Mouse (Mus musculus): ENCODE data around the gene Intu.

The Intu gene

DNA sequence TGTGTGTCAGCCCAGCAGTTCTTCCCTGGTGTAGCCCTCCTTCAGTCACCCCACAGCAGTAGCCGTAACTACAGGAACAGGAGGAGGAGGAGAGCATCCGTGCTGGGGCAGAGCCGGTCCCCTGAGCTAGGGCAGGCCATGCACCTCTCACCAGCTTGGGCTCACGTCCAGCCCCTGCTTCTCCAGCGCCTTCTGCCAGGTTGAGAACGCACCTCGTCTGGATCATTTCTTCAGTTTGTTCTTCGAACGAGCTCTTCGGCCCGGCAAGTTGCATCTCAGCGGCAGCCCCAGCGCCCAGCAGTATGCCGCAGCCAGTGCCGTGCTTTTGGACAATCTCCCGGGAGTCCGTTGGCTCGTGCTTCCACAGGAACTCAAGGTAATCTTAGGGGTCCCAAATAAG is 152.1 kb downstream of the Intu start:
- no peak for DNase-seq (ENCODE audit: low spot score in 2 of 2)

- DNase-seq (ENCODE audit: low spot score in 2 of 2): no peak
Measured at GRCm38 (mm10) chr3:40685855-40686515, 154.9 kb downstream of the Intu start.

- no peak for DNase-seq (ENCODE audit: low spot score in 2 of 2)
Measured at GRCm38 (mm10) chr3:40686836-40687235, 155.8 kb downstream of the Intu start.

GRCm38 (mm10) chr3:40687588-40687987 is 156.5 kb downstream of the Intu start:
- no peak for DNase-seq (ENCODE audit: low spot score in 2 of 2)

DNA sequence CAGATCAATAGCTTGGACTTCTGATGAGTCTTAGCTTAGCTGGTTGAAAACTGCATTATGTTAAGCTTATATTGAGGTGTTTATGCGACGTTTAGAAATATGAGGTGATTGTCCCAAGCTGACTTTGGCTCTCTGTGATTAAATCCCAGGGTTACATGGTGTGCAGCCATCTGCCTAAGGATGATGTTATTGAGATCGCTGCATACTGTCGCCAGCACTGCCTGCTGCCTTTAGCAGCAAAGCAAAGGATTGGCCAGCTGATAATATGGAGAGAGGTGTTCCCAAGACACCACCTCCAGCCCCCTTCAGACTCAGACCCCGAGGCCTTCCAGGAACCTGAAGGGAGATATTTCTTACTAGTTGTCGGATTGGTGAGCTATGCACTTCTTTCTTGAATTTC is 160.5 kb downstream of the Intu start:
- DNase-seq (ENCODE audit: low spot score in 2 of 2): no peak

GRCm38 (mm10) chr3:40693435-40693834 is 162.3 kb downstream of the Intu start:
- no peak for DNase-seq (ENCODE audit: low spot score in 2 of 2)

DNA sequence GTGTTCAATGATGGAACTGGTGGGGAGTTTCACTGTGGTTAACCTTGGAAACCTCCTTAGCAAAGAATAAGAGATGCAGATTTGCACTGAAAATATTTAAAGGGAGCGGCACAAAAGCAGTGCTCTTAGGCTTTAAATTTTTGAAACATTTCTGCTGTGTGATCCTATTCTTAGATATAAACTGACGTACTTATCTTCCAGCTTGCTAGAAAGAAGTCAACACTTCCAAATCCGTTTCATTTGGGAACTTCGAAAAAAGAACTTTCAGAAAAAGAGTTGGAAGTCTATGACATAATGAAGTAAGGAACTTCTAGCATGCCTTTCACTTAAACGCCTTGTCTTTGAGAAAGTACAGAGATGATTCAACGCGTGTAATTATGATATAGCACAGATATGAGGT is 162.9 kb downstream of the Intu start:
- DNase-seq (ENCODE audit: low spot score in 2 of 2): no peak

GRCm38 (mm10) chr3:40694438-40694837 is 163.4 kb downstream of the Intu start:
- DNase-seq (ENCODE audit: low spot score in 2 of 2): no peak

DNA sequence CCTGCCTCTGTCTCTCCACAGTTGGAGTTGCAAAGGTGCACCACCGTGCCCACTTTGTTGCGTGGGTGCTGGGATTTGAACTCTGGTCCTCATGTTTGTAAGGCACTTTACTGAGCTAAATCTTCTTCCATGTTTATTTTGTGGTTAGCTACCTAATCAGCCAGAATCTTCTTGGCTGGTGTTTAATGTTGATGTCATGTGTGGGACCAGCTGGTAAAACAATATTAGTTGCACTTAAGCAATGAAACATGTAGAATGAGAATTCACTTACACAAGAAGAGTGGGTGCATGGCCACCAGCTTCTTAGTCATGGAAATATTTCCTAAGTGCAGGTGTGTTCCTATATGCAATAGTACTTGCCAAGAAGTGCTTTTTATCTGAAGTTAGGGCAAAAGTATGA is 164.1 kb downstream of the Intu start:
- DNase-seq (ENCODE audit: low spot score in 2 of 2): no peak

GRCm38 (mm10) chr3:40698834-40699233 is 167.7 kb downstream of the Intu start:
- no peak for DNase-seq (ENCODE audit: low spot score in 2 of 2)

- no peak for DNase-seq (ENCODE audit: low spot score in 2 of 2)
Measured at GRCm38 (mm10) chr3:40704816-40705430, 173.8 kb downstream of the Intu start.

- no peak for DNase-seq (ENCODE audit: low spot score in 2 of 2)
Measured at GRCm38 (mm10) chr3:40708655-40709054, 177.6 kb downstream of the Intu start, which contains the start of gene Slc25a31. Gene Slc25a31 (plus strand): TSS chr3:40708855.

- DNase-seq (ENCODE audit: low spot score in 2 of 2): no peak
Measured at GRCm38 (mm10) chr3:40716056-40716455, 185.0 kb downstream of the Intu start.

- no peak for DNase-seq (ENCODE audit: low spot score in 2 of 2)
Measured at GRCm38 (mm10) chr3:40719022-40719421, 187.9 kb downstream of the Intu start.

DNA sequence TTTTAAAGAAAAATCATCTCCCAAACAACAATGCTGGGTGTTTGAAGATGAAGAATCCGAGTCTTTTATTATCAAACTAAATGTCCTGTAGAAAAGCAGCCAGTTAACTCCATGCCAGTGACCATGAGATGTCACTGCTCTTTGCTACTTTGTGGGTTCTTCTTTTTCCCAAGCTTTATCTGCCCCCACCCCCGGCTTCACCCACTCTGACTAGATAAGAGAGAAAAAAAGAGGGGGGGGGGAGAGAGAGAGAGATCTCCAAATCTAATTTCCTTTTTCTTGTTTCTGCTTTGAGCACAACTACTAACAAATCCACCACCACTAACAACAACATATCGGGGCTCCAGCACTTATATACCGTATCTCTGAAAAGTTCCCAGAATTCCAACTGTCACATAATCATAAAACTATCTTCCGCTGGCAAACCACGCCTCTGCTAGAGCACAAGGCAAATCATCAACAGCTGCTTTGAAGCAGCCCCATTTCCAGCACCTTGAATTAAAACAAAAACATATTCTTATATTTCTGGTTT is 207.4 kb downstream of the Intu start:
- DNase-seq (ENCODE audit: low spot score in 2 of 2): no peak

DNA sequence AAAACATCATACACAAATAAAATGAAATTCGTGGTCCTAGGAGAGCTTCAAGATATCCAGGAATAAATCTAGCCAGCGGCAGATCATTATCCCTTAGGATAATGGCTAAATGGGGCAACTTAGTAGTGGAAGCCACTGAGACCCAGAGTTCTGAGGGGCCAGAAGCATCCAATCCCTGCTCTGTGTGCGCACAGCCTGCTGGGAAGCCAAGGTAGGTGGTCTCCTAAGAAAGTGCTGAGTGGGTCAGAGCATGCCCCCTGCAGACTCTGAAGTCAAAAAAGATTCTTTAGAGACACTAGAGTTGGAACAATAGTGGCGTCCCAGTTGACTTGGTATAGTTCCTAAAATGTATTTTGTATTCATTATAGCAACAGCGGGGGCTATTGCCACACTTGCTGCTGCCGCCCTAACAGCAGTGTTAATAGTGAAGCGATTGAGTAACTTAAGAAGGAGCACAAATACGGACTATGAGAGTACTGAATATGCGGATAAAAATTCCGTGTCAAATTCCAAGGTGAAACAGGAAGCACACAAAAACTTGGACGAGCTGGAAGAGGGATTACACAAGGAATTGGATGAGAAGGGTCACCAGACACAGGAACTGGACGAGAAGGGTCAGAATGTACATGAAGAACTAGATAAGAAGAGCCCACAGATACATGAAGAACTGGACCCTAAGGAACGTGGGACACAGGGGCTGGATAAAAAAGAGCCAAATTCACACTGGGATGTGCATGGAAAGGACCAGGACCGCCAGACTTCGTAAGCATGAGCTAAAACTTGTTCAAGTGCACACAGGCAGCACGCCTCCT is 213.1 kb downstream of the Intu start, which contains the start of gene Hspa4l:
Gene Hspa4l, plus strand, starts transcription at position 472 of the 812 bp plus-strand sequence.
- DNase-seq (ENCODE audit: low spot score in 2 of 2): no peak

GRCm38 (mm10) chr3:40744836-40745660 is 214.0 kb downstream of the Intu start:
- DNase-seq (ENCODE audit: low spot score in 2 of 2): peak; percentile 89 to 90

DNA sequence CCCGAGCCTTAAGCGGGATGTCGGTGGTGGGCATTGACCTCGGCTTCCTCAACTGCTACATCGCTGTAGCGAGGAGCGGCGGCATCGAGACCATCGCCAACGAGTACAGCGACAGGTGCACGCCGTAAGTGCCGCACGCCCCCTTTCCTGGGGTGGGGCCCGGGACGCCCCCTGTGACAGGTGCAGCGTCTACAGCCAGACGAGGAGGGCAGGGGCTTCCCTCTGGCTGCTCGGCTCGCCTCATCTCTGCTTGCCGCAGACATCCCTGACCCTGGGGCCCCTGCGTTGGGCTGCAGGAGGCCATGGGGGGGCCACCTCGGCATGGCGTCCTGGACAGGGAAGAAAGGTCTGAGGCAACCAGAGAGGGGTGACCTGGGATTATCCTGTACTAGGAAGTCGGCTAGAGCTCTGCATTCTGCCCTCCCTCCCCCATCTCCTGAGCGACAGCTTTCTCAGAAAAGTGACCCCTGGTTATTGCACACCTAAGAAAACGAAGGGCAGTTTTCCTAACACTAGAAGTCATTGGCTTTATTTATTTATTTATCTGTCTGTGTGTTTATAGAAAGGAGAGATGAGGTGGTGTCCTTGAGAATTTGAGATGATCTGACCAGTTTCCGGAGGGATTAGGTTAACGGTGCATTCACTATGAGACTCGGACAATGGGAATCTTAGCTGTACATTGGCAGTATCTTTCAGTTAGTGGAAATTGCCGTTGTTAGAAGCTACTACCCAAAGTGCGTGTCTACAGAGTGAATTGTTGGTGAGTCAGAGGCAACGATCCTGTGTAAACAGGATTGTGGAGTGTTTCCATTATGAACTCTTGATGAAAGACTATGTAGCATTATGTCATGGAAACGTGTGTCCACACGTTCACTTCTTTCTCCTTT is 214.8 kb downstream of the Intu start:
- no peak for DNase-seq (ENCODE audit: low spot score in 2 of 2)
